Mouse (Mus musculus): Measurements from ENCODE around the gene Prrc2b. TPM values are rescaled to one million over a fixed set of nuclear protein-coding genes. Genes with fewer than 3 reads are reported as not detected.

Gene Prrc2b
- polyA plus RNA-seq, 1 experiment from 2014 or later, result 19.3 TPM

- no peaks in the 10 kb centered on the region for H3K9me3 ChIP-seq (replicated peaks; ENCODE audit: control insufficient read depth, low read length)
- peak overlapping the region; percentile 98 for H3K27ac ChIP-seq (ENCODE audit: low read length)
- H3K9ac ChIP-seq (ENCODE audit: low read length), result peak overlapping the region; percentile 40; the same call in 1 of the 2 replicates
- H3K36me3 ChIP-seq (ENCODE audit: control insufficient read depth, insufficient read depth), result no peaks in the 10 kb centered on the region
- H3K27me3 ChIP-seq (ENCODE audit: control insufficient read depth, insufficient read depth, low read length), result no peaks in the 10 kb centered on the region
- ATAC-seq (replicated peaks; ENCODE audit: extremely low read depth, insufficient read depth, low FRiP score), result no peak
- H3K4me3 ChIP-seq (ENCODE audit: low read length), result peak overlapping the region; percentile 9; the same call in 1 of the 2 replicates
- H3K4me1 ChIP-seq (ENCODE audit: control insufficient read depth, insufficient read depth, low read length), result peaks cover 83% of the 10 kb centered on the region
- H3K4me2 ChIP-seq (ENCODE audit: low read depth, low read length), result peak overlapping the region; percentile 80
- WGBS, result 43% methylated on average over 7 of the region's 7 CpGs
Observed at GRCm38 (mm10) chr2:32154998-32155541, 4.2 kb downstream of the Prrc2b start.

GRCm38 (mm10) chr2:32155614-32156013 is 4.7 kb downstream of the Prrc2b start:
- Histone ChIP-seq H3K9ac (ENCODE audit: low read length) (peak overlapping the region; percentile 42), H3K4me2 (ENCODE audit: low read depth, low read length) (peak overlapping the region; percentile 80), H3K9me3 (replicated peaks; ENCODE audit: control insufficient read depth, low read length) (no peaks in the 10 kb centered on the region; the same call in 1 of the 2 replicates), H3K4me3 (ENCODE audit: low read length) (no peak overlapping the region), H3K4me1 (ENCODE audit: control insufficient read depth, insufficient read depth, low read length) (peaks cover 86% of the 10 kb centered on the region), H3K36me3 (ENCODE audit: control insufficient read depth, insufficient read depth) (no peaks in the 10 kb centered on the region), H3K27ac (ENCODE audit: low read length) (peak overlapping the region; percentile 17; the same call in 1 of the 2 replicates), H3K27me3 (ENCODE audit: control insufficient read depth, insufficient read depth, low read length) (no peaks in the 10 kb centered on the region)
- ATAC-seq (replicated peaks; ENCODE audit: extremely low read depth, insufficient read depth, low FRiP score), result no peak
- 36% methylated on average over 6 of the region's 6 CpGs for WGBS

- Histone ChIP-seq H3K9me3 (replicated peaks; ENCODE audit: control insufficient read depth, low read length) (no peaks in the 10 kb centered on the region; the same call in 1 of the 2 replicates), H3K9ac (ENCODE audit: low read length) (no peak overlapping the region), H3K4me2 (ENCODE audit: low read depth, low read length) (no peak overlapping the region), H3K27ac (ENCODE audit: low read length) (peak overlapping the region; percentile 21; the same call in 1 of the 2 replicates), H3K27me3 (ENCODE audit: control insufficient read depth, insufficient read depth, low read length) (no peaks in the 10 kb centered on the region), H3K4me3 (ENCODE audit: low read length) (no peak overlapping the region), H3K4me1 (ENCODE audit: control insufficient read depth, insufficient read depth, low read length) (peaks cover 87% of the 10 kb centered on the region), H3K36me3 (ENCODE audit: control insufficient read depth, insufficient read depth) (peaks cover 2% of the 10 kb centered on the region; the same call in 1 of the 2 replicates)
- ATAC-seq (replicated peaks; ENCODE audit: extremely low read depth, insufficient read depth, low FRiP score), result no peak
- whole genome bisulfite sequencing, result 49% methylated on average over 10 of the region's 10 CpGs
Observed at GRCm38 (mm10) chr2:32156645-32157044, 5.8 kb downstream of the Prrc2b start.

- H3K9me3 ChIP-seq (replicated peaks; ENCODE audit: control insufficient read depth, low read length), result no peaks in the 10 kb centered on the region; the same call in 1 of the 2 replicates
- H3K27me3 ChIP-seq (ENCODE audit: control insufficient read depth, insufficient read depth, low read length), result no peaks in the 10 kb centered on the region
- H3K36me3 ChIP-seq (ENCODE audit: control insufficient read depth, insufficient read depth), result peaks cover 2% of the 10 kb centered on the region; the same call in 1 of the 2 replicates
- no peak overlapping the region for H3K9ac ChIP-seq (ENCODE audit: low read length)
- peak overlapping the region; percentile 21; the same call in 1 of the 2 replicates for H3K27ac ChIP-seq (ENCODE audit: low read length)
- ATAC-seq (replicated peaks; ENCODE audit: extremely low read depth, insufficient read depth, low FRiP score), result no peak
- H3K4me1 ChIP-seq (ENCODE audit: control insufficient read depth, insufficient read depth, low read length), result peaks cover 84% of the 10 kb centered on the region
- no peak overlapping the region for H3K4me3 ChIP-seq (ENCODE audit: low read length)
- no peak overlapping the region for H3K4me2 ChIP-seq (ENCODE audit: low read depth, low read length)
- 44% methylated on average over 4 of the region's 4 CpGs for WGBS
Observed at GRCm38 (mm10) chr2:32157328-32157727, 6.4 kb downstream of the Prrc2b start.

- peaks cover 2% of the 10 kb centered on the region; the same call in 1 of the 2 replicates for H3K36me3 ChIP-seq (ENCODE audit: control insufficient read depth, insufficient read depth)
- WGBS, result 65% methylated on average over 12 of the region's 12 CpGs
- no peak for ATAC-seq (replicated peaks; ENCODE audit: extremely low read depth, insufficient read depth, low FRiP score)
- peaks cover 73% of the 10 kb centered on the region for H3K4me1 ChIP-seq (ENCODE audit: control insufficient read depth, insufficient read depth, low read length)
- H3K9me3 ChIP-seq (replicated peaks; ENCODE audit: control insufficient read depth, low read length), result no peaks in the 10 kb centered on the region; the same call in 1 of the 2 replicates
- no peaks in the 10 kb centered on the region for H3K27me3 ChIP-seq (ENCODE audit: control insufficient read depth, insufficient read depth, low read length)
- H3K9ac ChIP-seq (ENCODE audit: low read length), result no peak overlapping the region
- H3K4me3 ChIP-seq (ENCODE audit: low read length), result no peak overlapping the region
- no peak overlapping the region for H3K4me2 ChIP-seq (ENCODE audit: low read depth, low read length)
- 0 out of 2 replicates have a peak overlapping the region, but pooled peaks have one; percentile 1 for H3K27ac ChIP-seq (ENCODE audit: low read length)
Observed at GRCm38 (mm10) chr2:32158616-32159239, 7.8 kb downstream of the Prrc2b start.

GRCm38 (mm10) chr2:32160525-32160924 is 9.6 kb downstream of the Prrc2b start:
- no peaks in the 10 kb centered on the region; the same call in 1 of the 2 replicates for H3K9me3 ChIP-seq (replicated peaks; ENCODE audit: control insufficient read depth, low read length)
- no peak for ATAC-seq (replicated peaks; ENCODE audit: extremely low read depth, insufficient read depth, low FRiP score)
- no peak overlapping the region for H3K4me2 ChIP-seq (ENCODE audit: low read depth, low read length)
- peaks cover 72% of the 10 kb centered on the region for H3K4me1 ChIP-seq (ENCODE audit: control insufficient read depth, insufficient read depth, low read length)
- peaks cover 2% of the 10 kb centered on the region; the same call in 1 of the 2 replicates for H3K36me3 ChIP-seq (ENCODE audit: control insufficient read depth, insufficient read depth)
- no peak overlapping the region for H3K27ac ChIP-seq (ENCODE audit: low read length)
- H3K9ac ChIP-seq (ENCODE audit: low read length), result no peak overlapping the region
- no peak overlapping the region for H3K4me3 ChIP-seq (ENCODE audit: low read length)
- 68% methylated on average over 3 of the region's 3 CpGs for WGBS
- H3K27me3 ChIP-seq (ENCODE audit: control insufficient read depth, insufficient read depth, low read length), result no peaks in the 10 kb centered on the region

- Histone ChIP-seq H3K4me2 (ENCODE audit: low read depth, low read length) (no peak overlapping the region), H3K9me3 (replicated peaks; ENCODE audit: control insufficient read depth, low read length) (no peaks in the 10 kb centered on the region; the same call in 1 of the 2 replicates), H3K9ac (ENCODE audit: low read length) (no peak overlapping the region), H3K27me3 (ENCODE audit: control insufficient read depth, insufficient read depth, low read length) (no peaks in the 10 kb centered on the region), H3K36me3 (ENCODE audit: control insufficient read depth, insufficient read depth) (peaks cover 2% of the 10 kb centered on the region; the same call in 1 of the 2 replicates), H3K27ac (ENCODE audit: low read length) (no peak overlapping the region), H3K4me3 (ENCODE audit: low read length) (no peak overlapping the region), H3K4me1 (ENCODE audit: control insufficient read depth, insufficient read depth, low read length) (peaks cover 69% of the 10 kb centered on the region)
- ATAC-seq (replicated peaks; ENCODE audit: extremely low read depth, insufficient read depth, low FRiP score), result no peak
- WGBS, result 80% methylated on average over 5 of the region's 5 CpGs
Observed at GRCm38 (mm10) chr2:32160967-32161366, 10.1 kb downstream of the Prrc2b start.

GRCm38 (mm10) chr2:32162102-32162501 is 11.2 kb downstream of the Prrc2b start:
- Histone ChIP-seq H3K4me2 (ENCODE audit: low read depth, low read length) (no peak overlapping the region), H3K9me3 (replicated peaks; ENCODE audit: control insufficient read depth, low read length) (no peaks in the 10 kb centered on the region; the same call in 1 of the 2 replicates), H3K27ac (ENCODE audit: low read length) (no peak overlapping the region), H3K36me3 (ENCODE audit: control insufficient read depth, insufficient read depth) (peaks cover 2% of the 10 kb centered on the region; the same call in 1 of the 2 replicates), H3K9ac (ENCODE audit: low read length) (no peak overlapping the region), H3K27me3 (ENCODE audit: control insufficient read depth, insufficient read depth, low read length) (no peaks in the 10 kb centered on the region), H3K4me1 (ENCODE audit: control insufficient read depth, insufficient read depth, low read length) (peaks cover 67% of the 10 kb centered on the region), H3K4me3 (ENCODE audit: low read length) (no peak overlapping the region)
- ATAC-seq (replicated peaks; ENCODE audit: extremely low read depth, insufficient read depth, low FRiP score), result no peak
- 93% methylated on average over 8 of the region's 8 CpGs for WGBS

- Histone ChIP-seq H3K4me3 (ENCODE audit: low read length) (no peak overlapping the region), H3K4me2 (ENCODE audit: low read depth, low read length) (no peak overlapping the region), H3K36me3 (ENCODE audit: control insufficient read depth, insufficient read depth) (peaks cover 2% of the 10 kb centered on the region; the same call in 1 of the 2 replicates), H3K27ac (ENCODE audit: low read length) (no peak overlapping the region), H3K9ac (ENCODE audit: low read length) (no peak overlapping the region), H3K4me1 (ENCODE audit: control insufficient read depth, insufficient read depth, low read length) (peaks cover 67% of the 10 kb centered on the region), H3K9me3 (replicated peaks; ENCODE audit: control insufficient read depth, low read length) (no peaks in the 10 kb centered on the region; the same call in 1 of the 2 replicates), H3K27me3 (ENCODE audit: control insufficient read depth, insufficient read depth, low read length) (no peaks in the 10 kb centered on the region)
- no peak for ATAC-seq (replicated peaks; ENCODE audit: extremely low read depth, insufficient read depth, low FRiP score)
- WGBS, result 81% methylated on average over 4 of the region's 4 CpGs
Observed at GRCm38 (mm10) chr2:32162646-32163045, 11.8 kb downstream of the Prrc2b start.
